Mouse (Mus musculus): Measurements from ENCODE around the gene Nol10.

GRCm38 (mm10) chr12:17478196-17478595 is 129.9 kb downstream of the Nol10 start:
- TF ChIP-seq CTCF (IDR thresholded peaks at IDR 0.05) (no peak), EP300 (IDR thresholded peaks at IDR 0.05) (no peak)

Data from lung, postnatal 0 days (tissue).